Mouse (Mus musculus) telencephalon, adult 2 months (tissue): ENCODE measurements at regions not wholly inside any gene's neighbourhood (a gene's known extent, or its start where the extent isn't known, plus 50 kb on each side); places are given as distances from the start of the nearest gene placed in this dataset.
A peak's percentile ranks its signal among the peaks of the same experiment; 100 is the strongest.

Source experiments
- DNase-seq: peaks from one replicate; pipeline ENCODE4 v3.0.0-alpha.2; 2011; ENCODE audit warnings: low read depth, low spot score

DNA sequence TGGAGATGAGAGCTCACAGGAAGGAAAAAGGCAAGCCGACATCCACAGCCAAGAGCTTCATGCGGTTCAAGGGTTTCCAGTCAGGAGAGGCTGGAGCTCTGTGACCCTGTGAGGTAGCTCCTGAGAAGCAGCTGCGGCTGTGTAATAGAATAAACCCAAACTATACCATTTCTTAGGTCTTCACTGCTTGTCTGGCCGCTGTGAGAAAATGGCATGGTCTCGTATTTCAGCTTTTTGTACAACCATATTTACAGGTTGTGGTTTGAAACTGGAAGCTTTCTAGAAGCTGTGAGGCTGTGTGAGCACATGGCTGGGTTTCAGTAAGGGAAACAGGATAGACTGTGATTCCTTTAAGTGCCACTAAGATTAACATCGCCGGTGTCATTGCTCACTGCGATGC lies 388.6 kb upstream of the Gm11114 start:
- DNase-seq: no peak

DNA sequence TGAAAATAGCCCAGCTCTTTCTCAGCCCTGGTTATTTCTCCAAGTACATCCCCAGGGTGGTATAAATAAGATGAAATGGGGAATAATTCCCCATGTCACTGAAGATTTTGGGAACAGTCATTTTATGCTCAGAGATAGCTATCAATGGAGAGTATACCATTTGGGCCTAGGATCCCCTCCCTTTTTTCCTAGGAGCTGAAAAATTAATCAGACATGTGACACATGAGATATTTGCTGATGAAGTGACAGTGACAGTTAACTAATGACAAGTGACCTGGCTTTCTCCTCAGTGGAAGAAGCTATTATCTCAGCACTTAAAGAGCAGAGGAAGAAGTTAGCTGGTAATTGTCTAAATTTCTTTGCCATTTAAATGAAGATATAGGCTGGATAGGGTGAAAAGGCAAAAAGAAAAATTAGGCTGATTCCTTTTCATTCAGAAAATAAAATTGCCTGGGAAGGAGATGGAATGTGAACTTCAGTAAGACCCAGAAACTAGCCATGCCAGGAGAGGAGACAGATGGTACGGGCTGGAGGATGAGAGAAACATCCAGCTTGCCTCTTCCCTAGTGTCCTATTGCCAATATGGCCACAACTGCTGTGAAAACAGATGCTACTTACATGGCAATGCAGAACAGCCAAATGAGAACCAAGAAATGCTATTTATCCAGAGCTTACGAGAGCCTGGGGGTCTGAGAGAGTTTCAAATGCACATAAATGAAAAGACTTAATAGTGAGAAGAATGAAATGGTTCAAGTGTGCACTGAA lies 376.1 kb upstream of the Gm11114 start:
- peak; percentile 12 for DNase-seq

DNA sequence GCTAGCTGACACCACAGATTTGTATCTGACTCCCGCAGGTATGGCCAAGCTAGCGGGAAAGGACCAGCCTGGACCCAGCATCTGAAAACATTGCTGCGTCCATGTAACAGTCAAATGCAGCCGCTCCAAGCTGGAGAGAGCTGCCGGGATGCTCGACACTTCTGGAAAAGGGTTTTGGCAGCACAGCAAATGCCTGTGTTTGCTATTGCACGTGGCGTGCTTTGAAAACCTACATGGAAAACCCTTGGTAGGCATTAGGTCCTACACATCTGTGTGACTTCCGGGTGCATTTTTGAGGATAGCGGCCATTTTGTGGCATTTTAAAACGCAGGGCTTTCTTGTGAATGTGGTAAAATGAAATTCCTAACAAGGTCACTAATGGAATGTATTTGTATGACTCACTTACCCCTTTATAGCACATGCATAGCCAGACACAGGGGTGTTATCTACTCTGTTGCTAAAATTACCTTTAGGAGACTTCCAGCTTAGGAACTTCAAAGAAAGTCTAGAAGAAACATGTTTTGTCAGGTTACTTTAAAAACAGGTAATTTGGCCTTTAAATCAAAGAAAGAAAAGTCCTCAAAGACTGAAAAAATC lies 345.9 kb upstream of the Gm11114 start:
- no peak for DNase-seq

DNA sequence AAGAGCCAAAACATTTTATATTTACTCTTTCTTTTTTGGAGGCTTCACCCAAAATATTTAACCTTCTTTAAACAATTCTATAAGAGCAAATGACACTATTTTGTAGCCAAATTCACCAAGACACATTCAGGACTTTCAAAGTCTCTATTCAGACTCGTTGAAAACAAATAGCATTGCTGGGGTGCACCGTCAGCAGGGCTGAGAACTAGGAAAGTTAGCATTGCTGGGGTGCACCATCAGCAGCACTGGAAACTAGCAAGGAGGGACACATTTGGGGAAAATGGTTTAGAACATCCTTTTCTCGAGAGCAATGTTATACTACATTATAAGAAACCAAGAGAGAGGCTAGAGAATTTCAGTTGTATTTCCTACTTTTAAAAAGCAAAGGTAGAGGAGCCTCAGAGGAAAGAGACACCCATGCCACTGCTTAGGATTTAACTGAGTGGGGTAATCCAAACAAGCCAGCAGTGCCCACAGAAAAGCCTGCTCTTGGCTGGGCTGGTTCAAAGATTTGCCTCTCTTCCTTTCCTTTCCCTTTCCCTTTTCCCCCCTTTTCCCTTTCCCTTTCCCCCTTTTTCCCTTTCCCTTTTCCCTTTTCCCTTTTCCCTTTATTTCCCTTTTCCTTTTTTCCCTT lies 342.5 kb upstream of the Gm11114 start:
- DNase-seq: no peak

DNA sequence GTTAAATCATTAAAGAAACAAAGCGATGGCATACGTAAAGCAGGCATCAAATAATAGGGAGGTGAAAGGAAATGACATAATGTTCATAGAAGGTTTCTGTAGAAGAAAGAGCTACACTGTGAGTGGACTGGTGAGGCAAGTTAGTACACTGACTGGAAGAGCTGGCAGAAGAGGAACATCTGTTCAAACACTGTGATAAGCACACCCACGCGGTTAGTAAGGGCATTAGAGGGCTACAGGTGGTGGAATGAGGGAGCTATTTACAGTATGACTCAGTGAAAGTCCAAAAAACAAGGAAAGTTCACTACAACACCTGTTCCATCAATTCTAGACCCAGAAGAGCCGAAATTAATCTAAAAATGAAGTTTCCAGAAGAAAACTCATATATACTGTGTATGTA lies 335.1 kb upstream of the Gm11114 start:
- DNase-seq: no peak

DNA sequence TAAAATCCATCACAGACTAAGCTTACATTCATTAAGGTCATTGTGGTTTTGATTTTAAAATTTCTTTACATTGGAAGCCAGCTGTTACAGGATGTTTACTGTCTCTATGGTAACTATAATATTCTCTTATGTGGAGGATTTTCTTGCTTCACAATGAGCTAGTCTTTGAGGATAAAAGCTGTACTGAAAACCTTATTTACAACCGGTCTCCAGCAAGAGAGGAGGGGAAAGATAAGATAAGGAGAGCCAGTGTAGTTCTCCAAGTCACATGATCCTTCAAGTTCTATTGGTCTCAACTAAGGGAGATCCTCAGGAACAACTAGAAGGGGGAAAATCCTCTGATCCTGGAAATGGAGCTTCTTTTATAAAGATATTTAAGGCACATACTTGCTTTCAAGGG lies 309.2 kb upstream of the Gm11114 start:
- DNase-seq: no peak

DNA sequence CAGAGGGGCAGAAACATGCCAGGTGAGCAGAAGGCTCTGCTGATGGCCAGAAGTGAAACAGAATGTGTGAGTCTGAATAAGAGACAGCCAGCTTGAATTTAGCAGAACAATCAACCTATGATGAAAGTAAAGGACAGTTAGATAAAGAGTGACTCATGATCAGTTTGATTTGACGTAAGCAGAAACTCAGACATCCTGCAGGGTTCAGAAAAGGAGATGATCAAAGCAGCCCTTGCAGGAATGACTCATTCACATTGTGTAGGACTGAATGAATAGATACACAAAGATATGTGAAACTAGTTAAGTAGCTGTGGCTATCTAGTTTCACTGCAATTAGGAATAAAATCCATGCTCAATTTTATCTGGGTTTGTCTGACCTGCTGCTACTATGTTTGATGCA lies 301.2 kb upstream of the Gm11114 start:
- peak; percentile 6 for DNase-seq

DNA sequence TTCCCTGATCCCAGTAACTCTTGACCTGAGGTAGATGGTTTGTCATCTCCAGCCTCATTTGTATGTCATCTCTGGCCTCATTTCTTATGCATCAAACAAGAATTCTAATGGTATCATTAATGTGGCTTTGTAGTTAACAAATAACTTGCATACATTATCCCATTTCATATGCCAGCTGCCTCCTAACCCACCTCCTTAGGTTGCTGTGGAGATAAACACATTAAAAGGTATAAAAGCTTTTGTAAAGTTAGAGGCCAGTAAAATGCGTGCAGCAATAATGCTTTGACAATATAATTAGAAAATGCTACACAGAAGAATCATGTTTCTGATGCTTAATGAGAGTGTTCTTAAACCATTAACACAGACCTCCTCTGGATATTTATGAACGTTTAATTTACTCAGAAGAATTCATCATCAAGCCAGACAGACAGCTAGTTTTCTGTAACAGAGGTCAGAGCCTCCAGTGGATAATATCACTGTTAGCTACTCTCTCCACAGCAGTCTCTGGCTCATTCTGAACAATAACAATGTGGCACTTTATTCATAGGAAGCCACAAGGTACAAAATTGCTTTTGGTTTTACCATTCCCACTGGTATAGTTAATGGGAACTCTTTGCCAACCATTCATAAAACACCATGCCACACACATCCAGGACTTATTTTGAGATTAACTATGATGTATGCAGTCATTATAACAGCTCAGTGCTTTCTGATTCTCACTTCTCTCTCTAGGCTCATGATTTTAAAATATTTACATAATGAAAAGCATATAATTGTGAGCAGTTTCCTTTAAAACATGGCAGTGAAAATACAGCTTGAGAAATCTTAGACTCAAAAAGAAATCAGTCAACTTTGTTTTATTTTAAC lies 264.2 kb upstream of the Gm11114 start:
- DNase-seq: no peak

DNA sequence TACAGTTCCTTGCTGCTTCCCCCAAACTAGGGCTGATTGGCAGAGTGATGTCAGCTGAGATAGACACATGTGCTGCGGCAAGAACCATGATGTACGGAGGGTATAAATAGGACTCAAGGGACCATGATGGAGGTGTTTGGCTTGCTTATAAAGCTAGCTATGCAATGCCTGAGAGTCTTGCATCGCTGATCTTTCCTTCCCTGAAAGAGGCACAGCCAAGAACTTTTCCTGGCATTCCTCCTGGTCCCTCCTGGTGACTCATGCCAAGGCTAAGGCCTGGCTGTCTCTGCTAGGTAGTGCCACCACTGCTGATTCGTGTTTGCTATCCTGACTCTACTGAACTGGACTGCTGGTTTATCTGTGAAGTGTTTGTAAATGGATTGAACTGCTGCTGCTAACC lies 260.0 kb upstream of the Gm11114 start:
- no peak for DNase-seq

DNA sequence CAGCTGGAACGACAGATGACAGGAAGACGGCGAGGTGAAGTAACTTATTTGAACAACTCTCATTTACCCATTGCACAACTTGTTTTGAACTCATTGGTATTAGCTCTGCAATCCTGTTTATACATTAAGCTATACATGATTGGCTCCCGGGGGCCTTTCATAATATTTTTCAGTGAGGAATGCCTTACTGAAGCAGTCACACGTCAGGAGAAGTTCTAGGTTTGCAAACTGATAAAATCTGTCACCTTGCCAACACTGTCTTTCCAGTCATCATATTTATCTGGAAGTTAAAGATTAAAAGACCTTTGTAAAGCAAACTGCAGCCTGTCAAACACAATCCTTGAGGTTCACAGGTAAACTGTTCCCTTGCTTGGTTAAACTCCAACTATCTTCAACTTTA lies 232.6 kb upstream of the Gm11114 start:
- DNase-seq: no peak

DNA sequence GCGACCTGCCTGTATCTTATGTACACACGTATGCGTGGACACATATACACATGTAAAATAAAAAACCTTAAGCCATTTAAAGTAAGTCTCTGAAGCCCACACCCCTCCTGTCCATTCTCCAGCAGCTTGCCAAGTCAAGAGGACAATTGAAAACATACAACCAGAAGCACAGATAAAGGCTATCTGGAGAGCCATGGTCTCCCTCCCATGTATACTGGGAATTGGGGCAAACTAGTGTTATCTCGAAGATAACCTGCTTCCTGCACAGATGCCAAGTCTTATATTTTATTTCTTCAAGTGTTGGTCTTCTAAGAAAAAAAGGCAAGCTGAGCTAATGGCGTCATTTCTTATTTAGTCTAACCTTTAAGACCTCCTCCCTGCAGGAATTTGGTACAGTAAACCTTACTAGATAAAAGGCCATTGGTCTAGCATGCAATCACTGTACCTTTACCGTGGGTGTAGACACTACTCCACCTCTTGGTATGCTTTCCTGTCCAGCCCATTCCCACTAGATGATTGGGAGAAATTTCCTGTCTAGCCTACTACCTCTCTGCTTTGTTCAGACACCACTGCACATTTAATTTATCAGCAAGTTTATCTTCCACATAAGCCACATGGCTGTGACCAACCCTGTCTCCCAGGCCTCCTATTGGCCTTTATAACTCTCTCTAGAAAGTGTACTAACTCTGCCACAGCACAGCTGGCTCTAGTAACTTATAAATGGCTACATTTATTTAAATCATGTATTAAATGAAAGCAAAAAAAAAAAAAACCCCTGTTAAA lies 223.8 kb upstream of the Gm11114 start:
- no peak for DNase-seq

DNA sequence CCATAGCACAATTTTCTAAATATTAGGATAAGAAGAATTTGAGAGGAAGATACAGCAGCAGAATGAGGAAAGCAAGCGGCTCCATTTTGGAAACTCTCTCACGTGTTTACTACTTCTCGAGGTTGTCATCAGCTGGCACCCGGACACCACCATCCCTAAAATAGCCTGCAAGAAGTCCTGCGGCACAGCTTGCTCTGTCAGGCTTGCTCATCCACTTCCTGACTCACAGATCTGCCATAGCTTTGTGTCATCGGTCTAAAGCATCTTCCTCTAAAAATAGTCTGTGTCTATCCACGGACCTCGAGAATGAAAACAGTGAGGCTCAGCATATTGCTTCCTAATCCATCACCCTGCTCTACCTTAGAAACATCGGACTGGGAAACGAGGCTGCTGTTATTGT lies 222.3 kb upstream of the Gm11114 start:
- peak; percentile 67 for DNase-seq

DNA sequence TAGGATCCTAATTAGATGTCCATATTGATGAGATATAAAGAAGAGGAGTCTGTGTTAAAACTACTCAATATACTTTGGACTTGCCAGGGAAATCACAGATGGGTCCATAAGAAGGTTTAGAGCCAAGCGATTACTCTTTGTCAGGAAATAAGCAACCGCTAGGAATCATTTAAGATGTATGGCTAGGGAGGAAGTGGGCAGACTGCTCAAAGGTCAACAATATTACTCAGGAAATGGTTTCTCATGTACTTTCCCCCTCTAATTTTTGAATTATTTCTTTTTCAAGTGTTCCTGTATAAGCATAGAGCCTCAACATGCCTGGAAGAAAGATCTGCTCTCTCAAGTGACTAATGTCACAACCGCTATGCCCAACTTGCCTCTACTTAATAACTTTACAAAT lies 217.3 kb upstream of the Gm11114 start:
- DNase-seq: no peak

DNA sequence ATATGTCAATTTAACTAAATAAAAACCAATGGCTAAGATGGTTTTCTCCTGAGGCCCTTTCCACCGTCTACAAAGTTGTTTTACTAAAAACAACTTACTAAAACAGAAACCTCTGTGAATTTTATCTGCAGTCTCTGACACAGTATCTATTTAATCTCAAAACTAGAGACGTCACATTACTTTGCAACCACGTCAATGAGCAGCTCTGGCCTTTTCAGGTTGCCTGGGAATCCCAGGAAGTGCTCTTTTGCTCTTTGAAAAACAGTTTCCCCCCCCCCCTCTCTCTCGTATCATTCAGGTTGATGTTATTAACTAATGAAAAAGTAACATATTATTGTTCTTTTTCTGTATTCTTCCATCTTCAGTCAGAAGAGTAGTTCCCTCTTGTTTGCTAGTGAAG lies 216.1 kb upstream of the Gm11114 start:
- DNase-seq: no peak

DNA sequence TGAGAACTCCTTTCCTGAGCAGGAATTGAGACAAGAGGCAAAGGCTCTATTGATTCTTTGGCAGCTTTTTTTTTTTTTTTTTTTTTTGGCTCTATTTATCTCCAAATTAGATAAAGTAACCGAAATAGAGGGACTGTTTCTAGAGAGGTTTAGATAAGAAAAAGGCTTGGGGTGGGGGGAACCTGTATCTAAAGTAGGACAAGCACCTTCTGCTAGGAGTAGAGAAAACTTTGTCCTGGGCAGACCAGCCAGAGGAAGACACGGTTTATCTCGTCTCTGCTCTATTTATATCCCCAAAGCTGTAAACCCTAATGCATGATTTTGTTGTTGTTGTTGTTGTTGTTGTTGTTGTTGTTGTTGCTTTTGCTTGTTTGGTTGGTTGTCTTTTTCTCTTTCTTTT lies 199.6 kb upstream of the Gm11114 start:
- DNase-seq: no peak

DNA sequence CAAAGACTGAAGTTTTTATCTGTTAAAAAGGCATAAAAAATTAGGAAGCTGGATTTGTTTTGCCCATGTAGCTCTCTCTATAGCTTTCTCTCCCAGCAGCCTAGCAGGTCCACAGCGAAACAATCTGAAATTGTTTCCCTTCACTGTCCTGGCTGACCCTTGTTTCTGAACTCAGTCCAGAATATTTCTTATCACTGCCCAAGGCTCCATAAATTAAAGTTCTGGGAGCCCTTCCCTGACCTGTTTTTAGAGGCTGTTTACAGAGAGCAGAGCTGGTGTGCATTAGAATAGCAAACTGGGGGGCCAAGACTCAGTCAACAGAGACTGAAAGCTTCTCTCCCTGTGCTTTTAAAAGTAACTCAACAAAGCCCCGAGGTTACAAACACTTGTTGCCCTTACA lies 198.3 kb upstream of the Gm11114 start:
- no peak for DNase-seq

DNA sequence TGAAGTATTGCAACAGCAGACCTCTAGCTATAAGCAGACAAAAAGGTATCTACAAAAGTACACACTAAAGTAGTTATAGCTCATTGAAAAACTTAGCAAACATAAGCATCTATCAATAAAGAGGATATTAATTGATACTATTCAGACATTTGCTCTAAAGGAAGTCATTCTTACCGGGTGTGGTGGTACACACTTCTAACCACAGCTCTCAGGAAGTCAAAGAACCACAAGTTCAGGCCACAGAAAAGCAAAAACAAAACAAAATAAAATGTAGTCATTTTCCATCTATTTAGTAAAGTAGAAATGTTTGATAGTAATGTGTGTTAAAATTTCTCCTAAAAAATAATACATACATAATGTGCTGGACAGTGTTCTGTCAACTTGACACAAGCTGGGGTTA lies 192.5 kb upstream of the Gm11114 start:
- no peak for DNase-seq

DNA sequence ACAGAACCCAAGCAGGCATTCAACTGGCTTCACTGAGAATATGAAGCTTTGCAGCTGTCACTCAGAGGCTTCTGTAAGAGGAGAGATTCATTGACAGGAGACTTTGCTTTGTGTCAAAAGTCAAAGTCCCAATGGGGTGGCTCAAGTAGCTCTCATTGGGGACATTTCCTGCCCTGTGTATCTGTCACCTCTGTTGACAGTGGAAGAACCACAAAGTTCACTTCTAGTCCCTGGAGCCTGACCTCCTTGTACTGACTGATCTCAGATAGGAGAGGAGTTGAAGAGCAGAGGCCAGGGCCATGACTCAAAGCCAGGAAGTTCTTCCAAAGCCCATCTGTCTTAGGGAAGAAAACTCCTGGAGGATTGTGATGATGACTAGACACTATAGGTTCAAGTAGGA lies 191.5 kb upstream of the Gm11114 start:
- DNase-seq: no peak

DNA sequence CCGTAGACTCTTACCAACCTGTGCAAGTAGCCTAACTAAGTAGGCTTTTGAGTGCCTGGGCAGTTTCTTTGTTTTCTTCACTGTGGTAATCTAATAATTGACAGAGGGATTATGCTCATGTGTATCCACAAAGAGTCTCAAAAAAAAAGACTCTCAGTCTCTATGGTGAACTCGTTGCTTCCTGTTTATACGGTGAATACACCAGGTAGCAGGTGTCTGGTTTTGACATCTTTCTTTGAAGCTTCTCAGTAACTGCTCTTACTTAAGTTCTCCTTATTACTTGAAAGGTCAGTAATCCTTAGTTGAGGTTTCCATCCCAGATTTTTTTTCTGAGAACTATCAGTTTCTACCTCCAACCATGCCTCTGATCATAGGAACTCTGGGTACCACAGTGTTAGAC lies 188.9 kb upstream of the Gm11114 start:
- no peak for DNase-seq

DNA sequence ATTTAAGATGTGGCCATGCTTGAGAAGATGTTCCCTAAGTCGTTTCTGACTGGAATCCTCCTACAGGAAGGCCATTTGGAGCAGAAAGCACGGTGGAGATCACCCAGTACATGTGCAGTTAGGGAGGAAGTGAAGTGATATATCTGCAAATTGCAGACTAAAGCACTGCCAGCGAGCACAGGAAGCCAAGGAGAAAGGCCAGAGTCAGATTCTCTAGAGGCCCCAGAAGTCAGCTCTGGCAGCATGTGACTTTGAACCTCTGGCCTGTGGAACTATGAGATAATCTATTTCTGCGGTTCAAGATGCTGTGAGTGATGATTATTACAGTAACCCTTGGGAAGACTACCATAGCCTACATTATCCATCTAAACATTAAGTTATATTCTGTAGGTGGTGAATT lies 186.8 kb upstream of the Gm11114 start:
- no peak for DNase-seq

DNA sequence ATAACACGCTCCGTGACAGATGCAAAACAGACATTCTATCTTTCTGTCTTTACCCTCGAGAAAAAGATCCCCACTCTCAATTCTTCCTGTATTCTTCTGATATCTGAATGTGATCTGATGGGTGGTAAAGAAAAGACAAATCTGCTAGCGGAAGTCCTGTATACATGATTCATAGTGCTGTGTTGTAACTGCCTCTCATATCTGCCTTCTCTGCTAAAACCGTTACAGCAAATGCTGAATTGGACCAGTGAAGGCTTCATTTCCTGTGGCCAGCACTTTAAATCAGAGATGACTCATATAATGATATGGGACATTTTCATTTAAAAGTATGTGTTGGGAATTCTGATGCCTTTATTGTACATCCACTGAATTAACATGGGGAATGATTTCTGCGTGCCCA lies 186.0 kb upstream of the Gm11114 start:
- DNase-seq: no peak

DNA sequence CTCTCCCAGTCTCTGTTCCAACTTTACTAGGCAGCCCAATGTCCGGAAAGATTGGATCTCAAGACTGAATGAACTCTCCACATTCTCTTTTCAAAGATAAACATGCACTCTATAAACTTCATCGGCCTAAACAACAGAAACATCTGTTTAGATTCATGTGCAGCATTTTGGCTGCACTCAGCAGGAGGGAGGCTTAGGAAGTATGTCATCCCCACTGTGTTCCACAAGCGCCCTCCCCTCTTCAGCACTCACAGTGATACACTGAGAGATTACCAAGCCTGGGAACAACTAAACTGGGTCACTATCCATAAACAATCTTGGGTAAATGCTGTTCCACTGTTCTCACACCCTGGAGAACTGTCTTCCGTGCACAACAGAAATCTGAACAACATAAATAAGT lies 185.5 kb upstream of the Gm11114 start:
- no peak for DNase-seq
